Mouse (Mus musculus) neural tube, embryonic 13.5 days (tissue): ENCODE measurements around the gene Gm20388. TPM values are rescaled to one million over a fixed set of nuclear protein-coding genes. Genes with fewer than 3 reads are reported as not detected.
A peak's percentile ranks its signal among the peaks of the same experiment; 100 is the strongest.

Source experiments
- ATAC-seq: fragments of 200-750 bp; cut with Nextera tagmentation; 2 replicates; pipeline ENCODE4 v1.8.0; 2017; ENCODE audit warnings: low read depth, mild to moderate bottlenecking, moderate TSS enrichment, moderate library complexity
- H3K27ac ChIP-seq: fragments of 300-500 bp; sonication (generic); replicated peaks from 2 replicates; pipeline ENCODE4 v1.5.1; 2015; ENCODE audit warnings: moderate library complexity, mild to moderate bottlenecking, inconsistent platforms
- H3K27me3 ChIP-seq: fragments of 300-500 bp; sonication (generic); 2 replicates; pipeline ENCODE4 v1.6.1; 2015; ENCODE audit warnings: mild to moderate bottlenecking, inconsistent platforms
- H3K36me3 ChIP-seq: fragments of 300-500 bp; sonication (generic); 2 replicates; pipeline ENCODE4 v1.6.1; 2015; ENCODE audit warnings: mild to moderate bottlenecking, inconsistent platforms
- H3K4me1 ChIP-seq: fragments of 300-500 bp; sonication (generic); replicated peaks from 2 replicates; pipeline ENCODE4 v1.6.1; 2015; ENCODE audit warnings: inconsistent platforms
- H3K4me2 ChIP-seq: fragments of 300-500 bp; sonication (generic); 2 replicates; pipeline ENCODE4 v1.6.1; 2015; ENCODE audit warnings: inconsistent platforms, mild to moderate bottlenecking, moderate library complexity
- H3K4me3 ChIP-seq: fragments of 300-500 bp; sonication (generic); 2 replicates; pipeline ENCODE4 v1.5.1; 2015; ENCODE audit warnings: mild to moderate bottlenecking, inconsistent platforms
- H3K9ac ChIP-seq: fragments of 300-500 bp; sonication (generic); 2 replicates; pipeline ENCODE4 v1.6.1; 2015; ENCODE audit warnings: moderate library complexity, mild to moderate bottlenecking, inconsistent platforms
- H3K9me3 ChIP-seq: fragments of 300-500 bp; sonication (generic); 2 replicates; pipeline ENCODE4 v1.6.1; 2016; ENCODE audit warnings: inconsistent platforms
- WGBS: fragments of 180-500 bp; shearing (Covaris S2); methylation state at CpG from one replicate; pipeline ENCODE4 v1.1.7; 2015; 5-methylcytosine and 5-hydroxymethylcytosine counted together
- polyA plus RNA-seq: library from polyadenylated mRNA; unstranded; fragments of >200 nt; fragmentation: Nextera tagmentation; extraction: Ambion mirVana; gene quantifications from 2 replicates; pipeline ENCODE4 v1.2.1, GENCODE M21; 2015

Gm20388 gene
- polyA plus RNA-seq, 1 experiment from 2014 or later = 0.27 TPM

- Histone ChIP-seq H3K4me3 (no peak overlapping the region), H3K27ac (peak overlapping the region; percentile 23; the same call in 1 of the 2 replicates), H3K36me3 (peaks cover 54% of the 10 kb centered on the region), H3K9me3 (no peaks in the 10 kb centered on the region), H3K27me3 (no peaks in the 10 kb centered on the region), H3K4me1 (0 out of 2 replicates have a peak, but pooled peaks cover 9% of the 10 kb centered on the region), H3K9ac (no peak overlapping the region), H3K4me2 (no peak overlapping the region)
- WGBS = 91% methylated on average over 8 of the region's 8 CpGs
- ATAC-seq = no peak
These were observed 671.2 kb downstream of the Gm20388 start for GRCm38 (mm10) chr8:120581811-120582210.

GRCm38 (mm10) chr8:120585521-120585920, 674.9 kb downstream of the Gm20388 start:
- H3K36me3 ChIP-seq = peaks cover 19% of the 10 kb centered on the region
- no peaks in the 10 kb centered on the region for H3K9me3 ChIP-seq
- no peak overlapping the region for H3K4me3 ChIP-seq
- H3K27ac ChIP-seq = no peak overlapping the region
- no peak overlapping the region for H3K4me2 ChIP-seq
- no peaks in the 10 kb centered on the region for H3K27me3 ChIP-seq
- ATAC-seq = no peak
- peaks cover 26% of the 10 kb centered on the region for H3K4me1 ChIP-seq
- H3K9ac ChIP-seq = no peak overlapping the region
- 91% methylated on average over 10 of the region's 10 CpGs for WGBS

GRCm38 (mm10) chr8:120588908-120589771, 678.5 kb downstream of the Gm20388 start, which contains the start of gene Gins2:
Gene Gins2 (minus strand): TSS chr8:120589304.
- Histone ChIP-seq H3K9ac (peak within 1 kb of the TSS; percentile 72), H3K4me1 (peaks cover 32% of the 10 kb centered on the region), H3K36me3 (no peaks in the 10 kb centered on the region), H3K27ac (peak within 1 kb of the TSS; percentile 75), H3K27me3 (no peaks in the 10 kb centered on the region), H3K9me3 (no peaks in the 10 kb centered on the region), H3K4me3 (peak within 1 kb of the TSS; percentile 47), H3K4me2 (peak within 1 kb of the TSS; percentile 71)
- peak; percentile 99 for ATAC-seq
- WGBS = under 1% methylated on average over 67 of the region's 67 CpGs

GRCm38 (mm10) chr8:120589921-120590320, 679.3 kb downstream of the Gm20388 start:
- no peaks in the 10 kb centered on the region for H3K9me3 ChIP-seq
- H3K4me2 ChIP-seq = peak overlapping the region; percentile 71
- H3K36me3 ChIP-seq = no peaks in the 10 kb centered on the region
- ATAC-seq = no peak
- peak overlapping the region; percentile 68 for H3K9ac ChIP-seq
- H3K27me3 ChIP-seq = no peaks in the 10 kb centered on the region
- H3K27ac ChIP-seq = peak overlapping the region; percentile 75
- 63% methylated on average over 2 of the region's 2 CpGs for WGBS
- peaks cover 28% of the 10 kb centered on the region for H3K4me1 ChIP-seq
- peak overlapping the region; percentile 47 for H3K4me3 ChIP-seq

- H3K9ac ChIP-seq = no peak overlapping the region
- WGBS = 86% methylated on average over 10 of the region's 10 CpGs
These were observed 681.1 kb downstream of the Gm20388 start for GRCm38 (mm10) chr8:120591587-120592292.

GRCm38 (mm10) chr8:120594571-120594970, 683.9 kb downstream of the Gm20388 start:
- Histone ChIP-seq H3K4me3 (no peak overlapping the region), H3K4me1 (peaks cover 21% of the 10 kb centered on the region), H3K9me3 (no peaks in the 10 kb centered on the region), H3K9ac (no peak overlapping the region), H3K27ac (no peak overlapping the region), H3K27me3 (no peaks in the 10 kb centered on the region), H3K4me2 (no peak overlapping the region), H3K36me3 (no peaks in the 10 kb centered on the region)
- WGBS = 90% methylated on average over 5 of the region's 5 CpGs
- ATAC-seq = no peak

More at GRCm38 (mm10) chr8:120591587-120592292, 681.1 kb downstream of the Gm20388 start:
- H3K9me3 ChIP-seq = no peaks in the 10 kb centered on the region
- no peaks in the 10 kb centered on the region for H3K27me3 ChIP-seq
- no peak for ATAC-seq
- no peak overlapping the region for H3K4me2 ChIP-seq
- no peak overlapping the region for H3K4me3 ChIP-seq
- no peaks in the 10 kb centered on the region for H3K36me3 ChIP-seq
- no peak overlapping the region for H3K27ac ChIP-seq
- H3K4me1 ChIP-seq = peaks cover 28% of the 10 kb centered on the region

- Histone ChIP-seq H3K27me3 (no peaks in the 10 kb centered on the region), H3K9ac (no peak overlapping the region), H3K4me2 (no peak overlapping the region), H3K4me1 (peaks cover 15% of the 10 kb centered on the region), H3K4me3 (no peak overlapping the region), H3K9me3 (no peaks in the 10 kb centered on the region), H3K27ac (no peak overlapping the region), H3K36me3 (no peaks in the 10 kb centered on the region)
- no peak for ATAC-seq
- WGBS = 9% methylated on average over 5 of the region's 5 CpGs
These were observed 685.3 kb downstream of the Gm20388 start for GRCm38 (mm10) chr8:120595963-120596362.

- ATAC-seq = peak; percentile 78
- H3K9me3 ChIP-seq = no peaks in the 10 kb centered on the region
- 18% methylated on average over 24 of the region's 24 CpGs for WGBS
- H3K4me1 ChIP-seq = peaks cover 20% of the 10 kb centered on the region
- H3K36me3 ChIP-seq = no peaks in the 10 kb centered on the region
- no peak overlapping the region for H3K4me3 ChIP-seq
- H3K27ac ChIP-seq = no peak overlapping the region
- H3K27me3 ChIP-seq = no peaks in the 10 kb centered on the region
- H3K9ac ChIP-seq = no peak overlapping the region
- H3K4me2 ChIP-seq = peak overlapping the region; percentile 8; the same call in 1 of the 2 replicates
These were observed 687.9 kb downstream of the Gm20388 start for GRCm38 (mm10) chr8:120598579-120598978.

- H3K4me2 ChIP-seq = no peak overlapping the region
- no peak overlapping the region for H3K27ac ChIP-seq
- H3K4me3 ChIP-seq = no peak overlapping the region
- H3K9me3 ChIP-seq = no peaks in the 10 kb centered on the region
- no peaks in the 10 kb centered on the region for H3K36me3 ChIP-seq
- peaks cover 20% of the 10 kb centered on the region for H3K4me1 ChIP-seq
- no peaks in the 10 kb centered on the region for H3K27me3 ChIP-seq
- no peak overlapping the region for H3K9ac ChIP-seq
- ATAC-seq = no peak
- WGBS = 50% methylated on average over 7 of the region's 7 CpGs
These were observed 688.9 kb downstream of the Gm20388 start for GRCm38 (mm10) chr8:120599504-120599903.

GRCm38 (mm10) chr8:120602672-120603071, 692.0 kb downstream of the Gm20388 start:
- WGBS = 38% methylated on average over 6 of the region's 6 CpGs
- no peak overlapping the region for H3K9ac ChIP-seq
- ATAC-seq = peak; percentile 38; the same call in 1 of the 2 replicates

GRCm38 (mm10) chr8:120607460-120607859, 696.8 kb downstream of the Gm20388 start:
- WGBS = 83% methylated on average over 9 of the region's 9 CpGs
- peak; percentile 34; the same call in 1 of the 2 replicates for ATAC-seq

More at GRCm38 (mm10) chr8:120602672-120603071, 692.0 kb downstream of the Gm20388 start:
- no peaks in the 10 kb centered on the region for H3K36me3 ChIP-seq
- no peaks in the 10 kb centered on the region for H3K9me3 ChIP-seq
- no peaks in the 10 kb centered on the region for H3K27me3 ChIP-seq
- H3K4me3 ChIP-seq = no peak overlapping the region
- 0 out of 2 replicates have a peak overlapping the region, but pooled peaks have one; percentile 49 for H3K27ac ChIP-seq
- no peak overlapping the region for H3K4me2 ChIP-seq
- H3K4me1 ChIP-seq = peaks cover 20% of the 10 kb centered on the region

GRCm38 (mm10) chr8:120607885-120608284, 697.2 kb downstream of the Gm20388 start:
- no peaks in the 10 kb centered on the region for H3K9me3 ChIP-seq
- no peaks in the 10 kb centered on the region for H3K36me3 ChIP-seq
- no peak overlapping the region for H3K27ac ChIP-seq
- no peak overlapping the region for H3K9ac ChIP-seq
- WGBS = 11% methylated on average over 7 of the region's 7 CpGs
- H3K4me2 ChIP-seq = no peak overlapping the region
- no peak overlapping the region for H3K4me3 ChIP-seq
- H3K27me3 ChIP-seq = no peaks in the 10 kb centered on the region
- ATAC-seq = no peak
- H3K4me1 ChIP-seq = peaks cover 3% of the 10 kb centered on the region

More at GRCm38 (mm10) chr8:120607460-120607859, 696.8 kb downstream of the Gm20388 start:
- H3K9me3 ChIP-seq = no peaks in the 10 kb centered on the region
- H3K36me3 ChIP-seq = no peaks in the 10 kb centered on the region
- H3K4me3 ChIP-seq = no peak overlapping the region
- no peak overlapping the region for H3K27ac ChIP-seq
- peaks cover 7% of the 10 kb centered on the region for H3K4me1 ChIP-seq
- H3K9ac ChIP-seq = no peak overlapping the region
- no peak overlapping the region for H3K4me2 ChIP-seq
- no peaks in the 10 kb centered on the region for H3K27me3 ChIP-seq
